Mouse (Mus musculus) MEL (cell line): Measurements from ENCODE around the gene Glt28d2. TPM values are rescaled to one million over a fixed set of nuclear protein-coding genes. Genes with fewer than 3 reads are reported as not detected.

ENCODE experiments used
- DNase-seq: peaks from one replicate; pipeline ENCODE4 v3.0.0; 2011; ENCODE audit warnings: low read depth, low spot score
- H3K27ac ChIP-seq: 2 replicates; pipeline ENCODE4 v1.5.1; 2012; ENCODE audit warnings: low read depth, mild to moderate bottlenecking, control low read depth, low read length, moderate library complexity; ENCODE audit not compliant: control insufficient read depth
- H3K27me3 ChIP-seq, 2 experiments: fragments of 150-350 bp in 1 of 2; sonication (generic) in 1 of 2; 2 replicates each; pipeline ENCODE4 v1.6.1; 2012; ENCODE audit warnings: low read length in 2 of 2, mild to moderate bottlenecking in 2 of 2, improper control_type of control experiment in 1 of 2, moderate library complexity in 1 of 2; ENCODE audit not compliant: insufficient read depth in 2 of 2, control insufficient read depth in 1 of 2
- H3K36me3 ChIP-seq, 2 experiments: 2 replicates each; pipeline ENCODE4 v1.6.1; 2012 to 2014; ENCODE audit warnings: low read length in 2 of 2, improper control_type of control experiment in 1 of 2, inconsistent platforms in 1 of 2, mild to moderate bottlenecking in 1 of 2; ENCODE audit not compliant: insufficient read depth in 2 of 2, control insufficient read depth in 1 of 2
- H3K4me1 ChIP-seq, 2 experiments: fragments of 150-350 bp in 1 of 2; sonication (generic) in 1 of 2; 2 replicates each; pipeline ENCODE4 v1.6.1; 2012; ENCODE audit warnings: low read length in 2 of 2, improper control_type of control experiment in 1 of 2, mild to moderate bottlenecking in 1 of 2; ENCODE audit not compliant: insufficient read depth in 2 of 2, control insufficient read depth in 1 of 2
- H3K4me3 ChIP-seq, 2 experiments: fragments of 150-350 bp in 1 of 2; sonication (generic) in 1 of 2; 2 replicates each; pipeline ENCODE4 v1.5.1; 2012; ENCODE audit warnings: low read depth in 2 of 2, low read length in 2 of 2, mild to moderate bottlenecking in 2 of 2, moderate library complexity in 2 of 2, control low read depth in 1 of 2, improper control_type of control experiment in 1 of 2; ENCODE audit not compliant: control insufficient read depth in 1 of 2, insufficient read depth in 1 of 2
- H3K79me2 ChIP-seq: 2 replicates; pipeline ENCODE4 v1.6.1; 2012; ENCODE audit warnings: mild to moderate bottlenecking, low read length, moderate library complexity; ENCODE audit not compliant: control insufficient read depth, poor library complexity, insufficient read depth
- H3K9ac ChIP-seq: 2 replicates; pipeline ENCODE4 v1.6.1; 2012; ENCODE audit warnings: low read depth, mild to moderate bottlenecking, control low read depth, low read length, moderate library complexity; ENCODE audit not compliant: control insufficient read depth, poor library complexity, severe bottlenecking
- H3K9me3 ChIP-seq: fragments of 150-350 bp; sonication (generic); replicated peaks from 2 replicates; pipeline ENCODE4 v1.6.1; 2012; ENCODE audit warnings: mild to moderate bottlenecking, low read length, improper control_type of control experiment, moderate library complexity; ENCODE audit not compliant: insufficient read depth
- BHLHE40 ChIP-seq: IDR thresholded peaks from 2 replicates; pipeline ENCODE4 v1.6.1; 2012; ENCODE audit warnings: low read depth, mild to moderate bottlenecking, inconsistent platforms, low read length, improper control_type of control experiment, borderline replicate concordance
- CHD1 ChIP-seq: IDR thresholded peaks from 2 replicates; pipeline ENCODE4 v1.6.1; 2012; ENCODE audit warnings: low read depth, mild to moderate bottlenecking, inconsistent platforms, low read length, improper control_type of control experiment
- EP300 ChIP-seq, 2 experiments: IDR thresholded peaks; 2 replicates each; pipeline ENCODE4 v1.6.1; 2011; ENCODE audit warnings: improper control_type of control experiment in 2 of 2, low read length in 2 of 2, low read depth in 1 of 2, mild to moderate bottlenecking in 1 of 2
- ETS1 ChIP-seq: IDR thresholded peaks from 2 replicates; pipeline ENCODE4 v1.6.1; 2012; ENCODE audit warnings: low read depth, mild to moderate bottlenecking, inconsistent platforms, low read length, improper control_type of control experiment, moderate library complexity
- GATA1 ChIP-seq: IDR thresholded peaks from 2 replicates; pipeline ENCODE4 v1.6.1; 2011; ENCODE audit warnings: low read depth, low read length, improper control_type of control experiment
- JUND ChIP-seq: IDR thresholded peaks from 2 replicates; pipeline ENCODE4 v1.6.1; 2011; ENCODE audit warnings: low read depth, mild to moderate bottlenecking, improper control_type of control experiment, low read length
- KAT2A ChIP-seq: conservative IDR thresholded peaks from 2 replicates; pipeline ENCODE4 v1.6.1; 2012; ENCODE audit warnings: low read depth, low read length, improper control_type of control experiment, inconsistent platforms
- MAFK ChIP-seq: IDR thresholded peaks from 2 replicates; pipeline ENCODE4 v1.6.1; 2011; ENCODE audit warnings: low read depth, mild to moderate bottlenecking, low read length, improper control_type of control experiment, borderline replicate concordance
- MAX ChIP-seq: IDR thresholded peaks from 2 replicates; pipeline ENCODE4 v1.6.1; 2011; ENCODE audit warnings: low read length, improper control_type of control experiment
- MEF2A ChIP-seq: IDR thresholded peaks from 2 replicates; pipeline ENCODE4 v1.6.1; 2014; ENCODE audit warnings: low read depth, mild to moderate bottlenecking, inconsistent platforms, low read length, improper control_type of control experiment; ENCODE audit not compliant: poor library complexity, insufficient replicate concordance, severe bottlenecking; ENCODE audit errors: extremely low read depth
- MXI1 ChIP-seq: IDR thresholded peaks from 2 replicates; pipeline ENCODE4 v1.6.1; 2011; ENCODE audit warnings: mild to moderate bottlenecking, low read depth, low read length, improper control_type of control experiment
- MYB ChIP-seq: IDR thresholded peaks from 2 replicates; pipeline ENCODE4 v1.6.1; 2011; ENCODE audit warnings: mild to moderate bottlenecking, low read depth, low read length, improper control_type of control experiment
- MYC ChIP-seq: IDR thresholded peaks from 2 replicates; pipeline ENCODE4 v1.6.1; 2011; ENCODE audit warnings: low read depth, mild to moderate bottlenecking, low read length, improper control_type of control experiment, moderate library complexity
- NELFE ChIP-seq: IDR thresholded peaks from 2 replicates; pipeline ENCODE4 v1.6.1; 2011; ENCODE audit warnings: low read depth, low read length, improper control_type of control experiment
- NRF1 ChIP-seq: IDR thresholded peaks from 2 replicates; pipeline ENCODE4 v1.6.1; 2014; ENCODE audit warnings: low read depth, mild to moderate bottlenecking, inconsistent platforms, low read length, improper control_type of control experiment, moderate library complexity; ENCODE audit not compliant: poor library complexity, insufficient read depth, severe bottlenecking
- POLR2A ChIP-seq, 2 experiments: IDR thresholded peaks; 2 replicates each; pipeline ENCODE4 v1.6.1; 2011 to 2012; ENCODE audit warnings: low read length in 2 of 2, mild to moderate bottlenecking in 2 of 2, control low read depth in 1 of 2, improper control_type of control experiment in 1 of 2, low read depth in 1 of 2, moderate library complexity in 1 of 2; ENCODE audit not compliant: control insufficient read depth in 1 of 2, insufficient read depth in 1 of 2, poor library complexity in 1 of 2
- POLR2AphosphoS2 ChIP-seq: IDR thresholded peaks from 2 replicates; pipeline ENCODE4 v1.6.1; 2011; ENCODE audit warnings: low read length, improper control_type of control experiment
- RCOR1 ChIP-seq: IDR thresholded peaks from 2 replicates; pipeline ENCODE4 v1.6.1; 2012; ENCODE audit warnings: low read depth, mild to moderate bottlenecking, inconsistent platforms, low read length, improper control_type of control experiment
- SIN3A ChIP-seq: IDR thresholded peaks from 2 replicates; pipeline ENCODE4 v1.6.1; 2012; ENCODE audit warnings: low read length, improper control_type of control experiment, inconsistent platforms
- SMC3 ChIP-seq: IDR thresholded peaks from 2 replicates; pipeline ENCODE4 v1.6.1; 2011; ENCODE audit warnings: low read depth, low read length, improper control_type of control experiment
- TAL1 ChIP-seq: IDR thresholded peaks from 2 replicates; pipeline ENCODE4 v1.6.1; 2012; ENCODE audit warnings: mild to moderate bottlenecking, inconsistent platforms, low read length, moderate library complexity, mixed read lengths
- TCF12 ChIP-seq: IDR thresholded peaks from 2 replicates; pipeline ENCODE4 v1.6.1; 2014; ENCODE audit warnings: low read depth, mild to moderate bottlenecking, inconsistent platforms, low read length, improper control_type of control experiment, moderate library complexity
- UBTF ChIP-seq: IDR thresholded peaks from 2 replicates; pipeline ENCODE4 v1.6.1; 2012; ENCODE audit warnings: low read depth, mild to moderate bottlenecking, inconsistent platforms, low read length, improper control_type of control experiment, moderate library complexity, borderline replicate concordance; ENCODE audit not compliant: insufficient read depth
- USF1 ChIP-seq: IDR thresholded peaks from 2 replicates; pipeline ENCODE4 v1.6.1; 2014; ENCODE audit warnings: low read depth, mild to moderate bottlenecking, inconsistent platforms, low read length, improper control_type of control experiment, moderate library complexity
- USF2 ChIP-seq, 2 experiments: IDR thresholded peaks; 2 replicates each; pipeline ENCODE4 v1.6.1; 2011 to 2012; ENCODE audit warnings: improper control_type of control experiment in 2 of 2, low read length in 2 of 2, borderline replicate concordance in 1 of 2, inconsistent platforms in 1 of 2, low read depth in 1 of 2, mild to moderate bottlenecking in 1 of 2; ENCODE audit not compliant: insufficient read depth in 1 of 2
- ZC3H11A ChIP-seq: IDR thresholded peaks from 2 replicates; pipeline ENCODE4 v1.6.1; 2012; ENCODE audit warnings: low read depth, mild to moderate bottlenecking, inconsistent platforms, low read length, improper control_type of control experiment
- ZKSCAN1 ChIP-seq: IDR thresholded peaks from 2 replicates; pipeline ENCODE4 v1.6.1; 2012; ENCODE audit warnings: low read depth, mild to moderate bottlenecking, inconsistent platforms, low read length, improper control_type of control experiment, moderate library complexity
- ZMIZ1 ChIP-seq: IDR thresholded peaks from 2 replicates; pipeline ENCODE4 v1.6.1; 2012; ENCODE audit warnings: low read depth, mild to moderate bottlenecking, inconsistent platforms, low read length, improper control_type of control experiment, moderate library complexity
- ZNF384 ChIP-seq: IDR thresholded peaks from 2 replicates; pipeline ENCODE4 v1.6.1; 2012; ENCODE audit warnings: low read depth, mild to moderate bottlenecking, inconsistent platforms, low read length, improper control_type of control experiment
- polyA plus RNA-seq, 2 experiments: library from polyadenylated mRNA; stranded (reverse) in 1 of 2; unstranded in 1 of 2; fragments of >175 nt in 1 of 2; fragments of >200 nt in 1 of 2; gene quantifications; 2 replicates each; pipeline versions ENCODE4 v1.2.1 to v1.2.4; 2012; ENCODE audit warnings: low replicate concordance in 2 of 2, low read depth in 1 of 2; ENCODE audit not compliant: insufficient read length in 2 of 2, insufficient read depth in 1 of 2, missing spikeins in 1 of 2
- total RNA-seq: library from RNA; depleted of rRNA; stranded (reverse); fragments of 300-350 nt; gene quantifications from 2 replicates; pipeline ENCODE4 v1.2.3, GENCODE M21; 2012

Glt28d2 gene
- total and polyA plus RNA-seq, 3 experiments = not detected

GRCm38 (mm10) chr3:85880687-85881086 is 6.6 kb downstream of the Glt28d2 start:
- Histone ChIP-seq H3K4me3 (no peak overlapping the region), H3K36me3 (no peaks in the 10 kb centered on the region), H3K27me3 (no peaks in the 10 kb centered on the region), H3K4me1 (no peaks in the 10 kb centered on the region), H3K9me3 (no peaks in the 10 kb centered on the region), H3K27ac (no peak overlapping the region), H3K9ac (no peak overlapping the region), H3K79me2 (no peaks in the 10 kb centered on the region)
- TF ChIP-seq MYB = no peak
- TF ChIP-seq CHD1 = no peak
- TF ChIP-seq UBTF = no peak
- no peak for TF ChIP-seq SIN3A
- TF ChIP-seq TCF12 = no peak
- no peak for TF ChIP-seq NELFE
- no peak for TF ChIP-seq POLR2A (IDR thresholded peaks at IDR 0.05; ENCODE audit: control insufficient read depth in 1 of 2, insufficient read depth in 1 of 2, low read depth in 1 of 2, low read length in 2 of 2, poor library complexity in 1 of 2)
- no peak for TF ChIP-seq ETS1
- no peak for TF ChIP-seq JUND
- no peak for TF ChIP-seq EP300 (IDR thresholded peaks at IDR 0.05; ENCODE audit: low read depth in 1 of 2, low read length in 2 of 2)
- TF ChIP-seq NRF1 = no peak
- no peak for TF ChIP-seq ZKSCAN1
- TF ChIP-seq SMC3 = no peak
- TF ChIP-seq ZMIZ1 = no peak
- TF ChIP-seq MXI1 = no peak
- no peak for TF ChIP-seq MEF2A
- TF ChIP-seq TAL1 = no peak
- TF ChIP-seq KAT2A = no peak
- no peak for DNase-seq

GRCm38 (mm10) chr3:85880068-85880467 is 7.2 kb downstream of the Glt28d2 start:
- Histone ChIP-seq H3K9me3 (no peaks in the 10 kb centered on the region), H3K27me3 (no peaks in the 10 kb centered on the region), H3K27ac (no peak overlapping the region), H3K9ac (no peak overlapping the region), H3K4me3 (no peak overlapping the region), H3K79me2 (no peaks in the 10 kb centered on the region), H3K36me3 (no peaks in the 10 kb centered on the region), H3K4me1 (no peaks in the 10 kb centered on the region)
- TF ChIP-seq USF2 (IDR thresholded peaks at IDR 0.05; ENCODE audit: borderline replicate concordance in 1 of 2, insufficient read depth in 1 of 2, low read depth in 1 of 2, low read length in 2 of 2) = no peak
- no peak for TF ChIP-seq JUND
- TF ChIP-seq USF1 = no peak
- TF ChIP-seq MAX = no peak
- TF ChIP-seq UBTF = no peak
- TF ChIP-seq POLR2A (IDR thresholded peaks at IDR 0.05; ENCODE audit: control insufficient read depth in 1 of 2, insufficient read depth in 1 of 2, low read depth in 1 of 2, low read length in 2 of 2, poor library complexity in 1 of 2) = no peak
- TF ChIP-seq MYC = no peak
- TF ChIP-seq ZC3H11A = no peak
- no peak for TF ChIP-seq CHD1
- TF ChIP-seq POLR2AphosphoS2 = no peak
- TF ChIP-seq RCOR1 = no peak
- no peak for TF ChIP-seq SMC3
- no peak for TF ChIP-seq GATA1
- TF ChIP-seq ZNF384 = no peak
- no peak for TF ChIP-seq MAFK
- no peak for TF ChIP-seq BHLHE40
- DNase-seq = no peak
